Mouse (Mus musculus) E14TG2a.4 (cell line): Measurements from ENCODE around the gene Trp53inp2.

Experiments used
- CTCF ChIP-seq: conservative IDR thresholded peaks from 2 replicates; pipeline ENCODE4 v1.5.1; 2014; ENCODE audit warnings: low read length
- NANOG ChIP-seq: IDR thresholded peaks from 2 replicates; pipeline ENCODE4 v1.6.1; 2014; ENCODE audit warnings: borderline replicate concordance, low read length, mixed read lengths

DNA sequence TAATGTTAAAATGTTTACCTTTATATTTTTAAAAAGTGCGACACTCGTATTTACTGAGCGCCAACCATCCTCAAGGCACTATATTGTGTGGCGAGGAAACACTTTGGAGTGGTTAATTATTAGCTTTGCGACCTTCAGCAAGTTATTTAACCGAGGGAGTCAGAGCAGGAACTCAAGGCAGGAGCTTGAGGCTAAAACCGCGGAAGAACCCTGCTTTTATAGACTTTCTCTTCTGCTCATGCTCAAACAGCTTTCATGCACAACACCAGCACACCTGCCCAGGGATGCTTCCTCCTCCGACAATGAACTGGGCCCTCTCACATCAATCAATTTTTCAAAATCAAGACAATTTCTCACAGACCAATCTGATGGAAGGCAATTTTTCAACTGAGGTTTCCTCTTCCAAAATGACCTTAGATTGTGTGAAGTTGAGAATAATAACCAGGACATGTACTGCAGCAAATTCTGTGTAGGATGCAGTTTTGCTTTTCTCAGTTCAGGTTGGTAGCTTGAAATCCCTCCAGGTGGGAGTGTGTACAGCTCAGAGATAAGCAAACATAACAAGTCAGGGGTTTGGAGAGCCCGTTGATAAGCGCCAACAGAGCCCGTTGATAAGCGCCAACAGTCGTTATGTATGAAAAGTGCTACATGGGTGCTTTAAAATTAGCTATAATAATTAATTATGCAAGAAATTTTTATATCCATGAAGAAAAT is 23.0 kb upstream of the Trp53inp2 start:
- TF ChIP-seq CTCF (no peak), NANOG (no peak)
